Mouse (Mus musculus) subcutaneous adipose tissue, adult 2 months (tissue): ENCODE results near the gene Maneal. TPM values are rescaled to one million over a fixed set of nuclear protein-coding genes. Genes with fewer than 3 reads are reported as not detected.

Source experiments
- polyA plus RNA-seq: library from polyadenylated mRNA; depleted of rRNA; stranded (reverse); fragments of >200 nt; gene quantifications from 2 replicates; pipeline ENCODE4 v1.2.3, GENCODE M21; 2012; ENCODE audit warnings: low replicate concordance; rRNA removed

The Maneal gene
- polyA plus RNA-seq: 0.42 and 0.64 TPM in 2 replicates

DNA sequence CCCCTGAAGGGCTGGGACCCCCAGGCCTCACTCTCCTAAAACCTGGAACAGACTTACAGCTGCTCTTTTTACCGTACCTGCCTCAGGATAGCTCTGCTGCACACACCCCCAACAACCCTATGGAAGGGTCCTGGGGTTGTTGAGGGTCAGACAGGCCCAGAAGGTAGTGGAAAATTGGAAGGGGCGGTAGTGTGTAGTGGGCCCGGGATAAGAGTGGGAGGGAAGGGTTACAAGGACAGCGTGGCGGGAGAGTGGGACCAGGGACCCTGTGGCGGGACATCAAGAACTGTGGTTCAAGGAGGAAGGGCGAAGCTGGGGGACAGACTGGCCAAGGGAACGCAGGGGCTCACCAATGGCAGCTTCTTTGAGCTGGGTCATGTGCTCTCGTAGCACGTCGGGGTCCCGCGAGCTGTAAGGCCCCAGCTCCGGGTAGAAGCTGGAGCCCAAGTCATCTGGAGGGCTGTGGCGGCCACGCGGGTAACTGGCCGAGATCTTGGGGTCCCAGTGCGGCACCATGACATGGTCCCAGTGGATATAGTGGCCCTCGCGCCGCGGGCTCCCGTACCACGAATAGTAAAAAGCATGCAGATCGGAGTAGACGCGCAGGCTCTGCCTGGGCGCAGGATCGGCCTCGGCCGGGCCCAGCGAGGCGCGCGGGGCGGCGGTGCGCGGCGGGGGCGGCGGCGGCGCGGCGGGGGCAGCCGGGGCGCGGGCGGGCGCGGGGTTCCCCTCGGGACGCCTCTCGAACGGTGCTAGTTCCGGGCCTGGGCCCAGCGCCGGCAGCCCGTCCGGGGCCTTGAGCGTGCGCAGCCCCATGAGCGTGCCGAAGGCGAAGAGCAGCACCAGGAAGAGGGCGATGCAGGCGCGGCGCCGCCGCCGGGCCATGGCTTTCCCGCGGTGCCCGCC, at the start of gene Maneal:
Gene Maneal (minus strand): TSS at position 889 of the 906 bp plus-strand sequence.

DNA sequence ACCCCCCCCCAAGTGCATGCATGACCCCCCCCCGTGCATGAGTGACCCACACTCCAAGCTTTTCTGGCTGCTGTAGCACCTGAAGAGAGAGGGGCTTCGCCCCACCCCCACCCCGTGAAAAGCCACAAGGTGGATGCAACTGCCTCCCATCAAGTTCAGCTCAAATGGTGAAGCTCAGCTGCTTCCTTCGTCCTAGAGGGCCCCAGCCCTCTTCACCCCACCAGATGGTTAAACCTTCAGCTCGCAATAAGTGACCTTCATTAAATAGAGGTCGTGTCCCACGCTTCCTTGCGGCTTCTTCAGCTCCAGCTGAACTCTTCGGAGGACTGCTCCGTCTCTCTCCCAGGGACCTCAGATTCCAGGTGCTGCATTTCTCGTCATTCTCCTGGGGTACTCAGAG, 18.6 kb upstream of the Maneal start, which contains the start of gene Epha10:
Gene Epha10 (plus strand): TSS at position 301 of the 400 bp plus-strand sequence.

DNA sequence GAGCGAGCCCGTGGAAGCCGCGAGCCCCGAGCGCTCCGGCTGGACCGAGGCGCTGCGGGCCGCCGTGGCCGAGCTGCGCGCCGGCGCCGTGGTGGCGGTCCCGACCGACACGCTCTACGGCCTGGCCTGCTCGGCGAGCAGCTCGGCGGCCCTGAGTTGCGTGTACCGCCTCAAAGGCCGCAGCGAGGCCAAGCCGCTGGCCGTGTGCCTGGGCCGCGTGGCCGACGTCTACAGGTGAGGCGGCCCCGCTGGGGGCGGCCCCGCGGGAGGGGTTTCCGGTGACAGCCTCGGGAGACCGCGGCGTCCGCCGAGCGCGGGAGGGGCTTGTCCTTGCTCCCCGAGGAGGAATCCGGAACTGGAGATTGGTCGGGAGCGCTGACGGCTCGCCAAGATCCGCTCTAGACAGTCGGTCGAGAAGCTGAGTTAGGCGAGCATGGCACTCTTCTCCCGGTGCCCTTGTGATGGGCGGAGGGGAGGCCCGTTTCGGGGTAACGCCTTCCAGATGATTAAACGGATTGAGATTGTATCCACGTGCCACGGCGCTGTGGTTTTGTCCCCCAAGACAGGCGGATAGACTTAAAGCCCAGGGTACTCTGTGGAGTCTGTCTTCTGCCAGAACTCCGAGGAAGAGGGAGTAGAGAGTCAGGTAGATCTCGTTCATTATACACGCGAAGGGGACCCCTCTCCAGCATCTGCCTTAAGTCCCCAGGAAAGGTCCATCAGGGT, 10.9 kb downstream of the Maneal start, which contains the start of gene 1110065P20Rik:
Gene 1110065P20Rik (minus strand): TSS at position 264 of the 726 bp plus-strand sequence.

DNA sequence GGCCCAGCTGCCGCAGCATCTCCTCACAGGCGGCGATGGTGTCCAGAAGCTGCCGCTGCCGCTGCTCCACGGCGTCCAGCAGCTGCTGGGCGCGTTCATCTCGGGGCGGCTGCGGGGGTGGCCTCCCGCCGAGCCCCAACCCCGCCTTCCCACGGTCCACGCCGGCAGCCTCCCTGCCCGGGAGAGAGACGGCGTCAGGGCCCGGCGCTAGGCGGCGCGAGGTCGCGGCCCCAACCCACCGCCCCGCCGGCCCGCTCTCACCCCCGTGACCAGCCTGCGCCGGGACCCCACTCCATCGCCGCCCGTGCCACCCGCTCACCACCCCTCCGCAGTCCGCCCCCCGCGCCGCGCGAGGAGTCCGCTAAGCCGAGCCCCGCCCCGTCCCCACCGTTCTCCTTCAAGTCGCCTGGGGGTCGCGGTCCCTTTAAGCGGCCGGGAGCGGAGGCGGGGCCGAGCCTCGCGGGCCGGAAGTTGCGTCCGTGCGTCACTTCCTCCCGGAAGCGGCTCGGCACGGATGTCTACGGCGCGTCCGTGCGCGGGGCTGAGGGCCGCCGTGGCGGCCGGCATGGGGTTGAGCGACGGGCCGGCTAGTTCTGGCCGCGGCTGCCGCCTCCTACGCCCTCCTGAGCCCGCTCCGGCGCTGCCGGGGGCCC, 11.6 kb downstream of the Maneal start, which contains the start of gene Yrdc:
Gene Yrdc (plus strand): TSS at position 419 of the 653 bp plus-strand sequence.

Other genes starting within 250 kb of the Maneal start
- 0.08 and 0.10 TPM in 2 replicates for gene Pou3f1, start 205.4 kb downstream of the Maneal start, polyA plus RNA-seq
- 5.7 and 7.9 TPM in 2 replicates for gene Utp11, start 168.6 kb downstream of the Maneal start, polyA plus RNA-seq
- gene Fhl3, start 161.5 kb downstream of the Maneal start, polyA plus RNA-seq: 10.4 and 24.3 TPM in 2 replicates
- 10.4 and 20.9 TPM in 2 replicates for gene Sf3a3, start 147.4 kb downstream of the Maneal start, polyA plus RNA-seq
- 34.5 and 37.7 TPM in 2 replicates for gene Inpp5b, start 120.3 kb downstream of the Maneal start, polyA plus RNA-seq
- gene Mtf1, start 60.1 kb downstream of the Maneal start, polyA plus RNA-seq: 5.5 and 7.6 TPM in 2 replicates
- gene Yrdc, start 11.5 kb downstream of the Maneal start, polyA plus RNA-seq: 29.5 and 40.0 TPM in 2 replicates
- gene 1110065P20Rik, start 11.0 kb downstream of the Maneal start, polyA plus RNA-seq: 43.1 and 59.2 TPM in 2 replicates
- gene Epha10, start 18.7 kb upstream of the Maneal start, polyA plus RNA-seq: not detected in 2 replicates
- 12.8 and 22.6 TPM in 2 replicates for gene 9930104L06Rik, start 74.9 kb upstream of the Maneal start, polyA plus RNA-seq
- 2.0 and 11.9 TPM in 2 replicates for gene Cdca8, start 77.1 kb upstream of the Maneal start, polyA plus RNA-seq
- gene Rspo1, start 124.3 kb upstream of the Maneal start, polyA plus RNA-seq: 14.3 and 55.1 TPM in 2 replicates
- gene Gnl2, start 154.4 kb upstream of the Maneal start, polyA plus RNA-seq: 22.1 and 37.0 TPM in 2 replicates
- 0.09 TPM in 1 of 2 replicates, not detected in the other for gene Dnali1, start 203.5 kb upstream of the Maneal start, polyA plus RNA-seq
- 6.0 and 12.0 TPM in 2 replicates for gene Snip1, start 204.5 kb upstream of the Maneal start, polyA plus RNA-seq
- 13.1 and 18.7 TPM in 2 replicates for gene Meaf6, start 223.0 kb upstream of the Maneal start, polyA plus RNA-seq